Mouse (Mus musculus): Measurements from ENCODE around the gene Taok3. TPM values are rescaled to one million over a fixed set of nuclear protein-coding genes. Genes with fewer than 3 reads are reported as not detected.

The Taok3 gene
- total and polyA plus RNA-seq, 3 experiments: 32.1 to 79.2 TPM; not detected in 1

- H3K4me1 ChIP-seq (ENCODE audit: control insufficient read depth in 1 of 2, insufficient read depth in 2 of 2, low read length in 2 of 2): peaks cover 8 to 17% of the 10 kb centered on the region in 2 experiments
- DNase-seq (ENCODE audit: low read depth, low spot score): peak; percentile 51
These were observed 23.8 kb downstream of the Taok3 start for GRCm38 (mm10) chr5:117143721-117144135.

DNA sequence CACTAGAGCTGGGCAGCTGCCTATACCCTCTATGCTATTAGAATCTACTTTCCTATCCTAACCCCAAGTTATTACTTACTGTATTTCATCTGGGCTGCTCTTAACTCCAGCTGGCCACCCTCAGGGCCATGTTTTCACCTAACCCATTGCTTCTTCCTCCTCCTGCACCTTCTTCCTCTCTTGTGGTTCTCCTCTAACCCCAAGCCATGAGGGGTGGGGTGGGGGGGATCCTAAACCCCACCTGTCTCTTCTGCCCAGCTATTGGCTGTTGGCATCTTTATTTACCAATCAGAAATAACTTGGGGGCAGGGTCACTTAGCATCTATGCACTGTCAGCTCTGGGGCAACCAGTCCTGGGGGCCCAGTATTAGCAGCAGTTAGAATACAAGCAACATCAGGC, 26.2 kb downstream of the Taok3 start:
- TF ChIP-seq CTCF (IDR thresholded peaks at IDR 0.05 in 2 of 3, conservative IDR thresholded peaks at IDR 0.05 in 1 of 3; ENCODE audit: control insufficient read depth in 1 of 3, insufficient read depth in 1 of 3, low read depth in 2 of 3, low read length in 3 of 3, poor library complexity in 1 of 3, severe bottlenecking in 1 of 3) (no peak), MYC (IDR thresholded peaks at IDR 0.05; ENCODE audit: low read depth, low read length) (no peak), TBP (IDR thresholded peaks at IDR 0.05; ENCODE audit: low read depth, low read length) (no peak), TAL1 (IDR thresholded peaks at IDR 0.05; ENCODE audit: low read length) (no peak), ZNF384 (IDR thresholded peaks at IDR 0.05; ENCODE audit: low read depth, low read length) (no peak), CHD1 (IDR thresholded peaks at IDR 0.05; ENCODE audit: low read depth, low read length) (no peak), POLR2AphosphoS2 (IDR thresholded peaks at IDR 0.05; ENCODE audit: low read length) (no peak), SMC3 (IDR thresholded peaks at IDR 0.05; ENCODE audit: low read depth, low read length) (no peak), USF1 (IDR thresholded peaks at IDR 0.05; ENCODE audit: low read depth, low read length) (no peak), ZC3H11A (IDR thresholded peaks at IDR 0.05; ENCODE audit: low read depth, low read length) (no peak), GATA1 (IDR thresholded peaks at IDR 0.05; ENCODE audit: low read depth, low read length) (no peak)
- no peak for DNase-seq (ENCODE audit: low read depth, low spot score)
- H3K27ac ChIP-seq (ENCODE audit: control insufficient read depth, low read depth, low read length): no peak overlapping the region
- H3K79me2 ChIP-seq (ENCODE audit: control insufficient read depth, insufficient read depth, low read length, poor library complexity): peaks cover 79% of the 10 kb centered on the region
- peaks cover 8 to 18% of the 10 kb centered on the region in 2 experiments for H3K4me1 ChIP-seq (ENCODE audit: control insufficient read depth in 1 of 2, insufficient read depth in 2 of 2, low read length in 2 of 2)
- no peaks in the 10 kb centered on the region for H3K9me3 ChIP-seq (replicated peaks; ENCODE audit: insufficient read depth, low read length)
- H3K36me3 ChIP-seq (ENCODE audit: control insufficient read depth in 1 of 2, insufficient read depth in 2 of 2, low read length in 2 of 2): peaks cover 13 to 20% of the 10 kb centered on the region in 2 experiments
- no peak overlapping the region for H3K4me3 ChIP-seq (ENCODE audit: control insufficient read depth in 1 of 2, insufficient read depth in 1 of 2, low read depth in 2 of 2, low read length in 2 of 2)
- H3K27me3 ChIP-seq (ENCODE audit: control insufficient read depth in 1 of 2, insufficient read depth in 2 of 2, low read length in 2 of 2): no peaks in the 10 kb centered on the region
- no peak overlapping the region for H3K9ac ChIP-seq (ENCODE audit: control insufficient read depth, low read depth, low read length, poor library complexity, severe bottlenecking)

More at GRCm38 (mm10) chr5:117143721-117144135, 23.8 kb downstream of the Taok3 start:
- no peaks in the 10 kb centered on the region for H3K27me3 ChIP-seq (ENCODE audit: control insufficient read depth in 1 of 2, insufficient read depth in 2 of 2, low read length in 2 of 2)
- no peaks in the 10 kb centered on the region for H3K9me3 ChIP-seq (replicated peaks; ENCODE audit: insufficient read depth, low read length)
- H3K4me3 ChIP-seq (ENCODE audit: control insufficient read depth in 1 of 2, insufficient read depth in 1 of 2, low read depth in 2 of 2, low read length in 2 of 2): no peak overlapping the region
- H3K79me2 ChIP-seq (ENCODE audit: control insufficient read depth, insufficient read depth, low read length, poor library complexity): peaks cover 84% of the 10 kb centered on the region
- no peak overlapping the region for H3K9ac ChIP-seq (ENCODE audit: control insufficient read depth, low read depth, low read length, poor library complexity, severe bottlenecking)
- no peak overlapping the region for H3K27ac ChIP-seq (ENCODE audit: control insufficient read depth, low read depth, low read length)
- TF ChIP-seq E2F4 (IDR thresholded peaks at IDR 0.05; ENCODE audit: borderline replicate concordance, low read depth, low read length): no peak
- no peak for TF ChIP-seq TCF12 (IDR thresholded peaks at IDR 0.05; ENCODE audit: low read depth, low read length)
- no peak for TF ChIP-seq CHD1 (IDR thresholded peaks at IDR 0.05; ENCODE audit: low read depth, low read length)
- no peak for TF ChIP-seq MAX (IDR thresholded peaks at IDR 0.05; ENCODE audit: low read length)
- peak; percentile 47; the same call in 1 of the 2 replicates for TF ChIP-seq SMC3 (IDR thresholded peaks at IDR 0.05; ENCODE audit: low read depth, low read length)
- peak; percentile 33 for TF ChIP-seq RAD21 (IDR thresholded peaks at IDR 0.05; ENCODE audit: low read depth, low read length)
- peak; percentile 63 to 72 (median 67) for TF ChIP-seq CTCF (IDR thresholded peaks at IDR 0.05 in 2 of 3, conservative IDR thresholded peaks at IDR 0.05 in 1 of 3; ENCODE audit: control insufficient read depth in 1 of 3, insufficient read depth in 1 of 3, low read depth in 2 of 3, low read length in 3 of 3, poor library complexity in 1 of 3, severe bottlenecking in 1 of 3)
- TF ChIP-seq ZC3H11A (IDR thresholded peaks at IDR 0.05; ENCODE audit: low read depth, low read length): peak; percentile 35; the same call in 1 of the 2 replicates
- TF ChIP-seq MYB (IDR thresholded peaks at IDR 0.05; ENCODE audit: low read depth, low read length): no peak
- TF ChIP-seq CHD2 (IDR thresholded peaks at IDR 0.05; ENCODE audit: low read length): no peak
- no peak for TF ChIP-seq MYC (IDR thresholded peaks at IDR 0.05; ENCODE audit: low read depth, low read length)
- no peak for TF ChIP-seq GABPA (IDR thresholded peaks at IDR 0.05; ENCODE audit: low read depth, low read length)
- peaks cover 7 to 22% of the 10 kb centered on the region in 2 experiments for H3K36me3 ChIP-seq (ENCODE audit: control insufficient read depth in 1 of 2, insufficient read depth in 2 of 2, low read length in 2 of 2)
